Mouse (Mus musculus): ENCODE data around the gene Gm13128. TPM values are rescaled to one million over a fixed set of nuclear protein-coding genes. Genes with fewer than 3 reads are reported as not detected.

Gm13128 gene
- total RNA-seq (2023; ENCODE audit: inconsistent age) = not detected in 4 replicates

GRCm38 (mm10) chr4:144329949-144330348 is at the start of gene Gm13128:
Gene Gm13128, plus strand, starts transcription at chr4:144330249.

GRCm38 (mm10) chr4:144280388-144280787 is 49.7 kb upstream of the Gm13128 start, which contains the start of gene Pramel5:
Gene Pramel5, minus strand, starts transcription at chr4:144280488.

GRCm38 (mm10) chr4:144357642-144358041 is 27.6 kb downstream of the Gm13128 start, which contains the start of gene Gm13119:
Gene Gm13119, plus strand, starts transcription at chr4:144357942.

DNA sequence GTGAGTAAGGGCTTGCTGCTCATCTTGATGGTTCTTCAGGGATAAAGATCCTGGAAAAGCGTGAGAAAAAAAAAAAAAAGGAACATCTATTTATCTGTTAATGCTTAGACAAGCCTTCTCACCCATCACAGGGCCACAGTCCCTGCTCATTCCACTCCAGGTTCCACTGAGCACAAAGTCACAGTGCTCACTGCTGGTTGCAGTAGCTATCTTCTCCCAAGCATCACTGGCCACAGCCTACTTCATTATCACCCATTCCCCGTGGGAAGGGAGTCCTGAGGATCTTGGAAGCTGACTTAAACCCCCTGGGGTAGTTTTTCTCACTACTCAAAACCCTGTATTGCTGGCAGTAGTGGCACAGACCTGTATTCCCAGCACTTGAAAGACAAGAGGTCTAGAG is 47.9 kb downstream of the Gm13128 start, which contains the start of gene Pramef20:
Pramef20 (minus strand) TSS at position 23 of the 400 bp plus-strand sequence.

Other genes starting within 250 kb of the Gm13128 start
- gene Gm13102, start 223.8 kb upstream of the Gm13128 start, total RNA-seq (2023; ENCODE audit: inconsistent age) = not detected in 4 replicates
- gene Oog3, start 167.6 kb upstream of the Gm13128 start, total RNA-seq (2023; ENCODE audit: inconsistent age) = not detected in 4 replicates
- gene Oog2, start 139.5 kb upstream of the Gm13128 start, total RNA-seq (2023; ENCODE audit: inconsistent age) = not detected in 4 replicates
- not detected in 4 replicates for gene C87977, start 116.9 kb upstream of the Gm13128 start, total RNA-seq (2023; ENCODE audit: inconsistent age)
- not detected in 4 replicates for gene Pramel5, start 49.8 kb upstream of the Gm13128 start, total RNA-seq (2023; ENCODE audit: inconsistent age)
- gene Gm13119, start 27.7 kb downstream of the Gm13128 start, total RNA-seq (2023; ENCODE audit: inconsistent age) = not detected in 4 replicates
- gene Pramef20, start 47.7 kb downstream of the Gm13128 start, total RNA-seq (2023; ENCODE audit: inconsistent age) = not detected in 4 replicates
- not detected in 4 replicates for gene Pramef12, start 78.2 kb downstream of the Gm13128 start, total RNA-seq (2023; ENCODE audit: inconsistent age)
- gene 1700012P22Rik, start 108.5 kb downstream of the Gm13128 start, total RNA-seq (2023; ENCODE audit: inconsistent age) = not detected in 4 replicates
- gene Gm9944, start 123.1 kb downstream of the Gm13128 start, total RNA-seq (2023; ENCODE audit: inconsistent age) = not detected in 4 replicates
- gene Aadacl3, start 133.5 kb downstream of the Gm13128 start, total RNA-seq (2023; ENCODE audit: inconsistent age) = not detected in 4 replicates
- gene 9430007A20Rik, start 189.6 kb downstream of the Gm13128 start, total RNA-seq (2023; ENCODE audit: inconsistent age) = not detected in 4 replicates
- not detected in 4 replicates for gene Gm13124, start 234.9 kb downstream of the Gm13128 start, total RNA-seq (2023; ENCODE audit: inconsistent age)

All from B cell, adult (primary cell).